Mouse (Mus musculus) intestine, embryonic 14.5 days (tissue): ENCODE results near the gene Gbf1. TPM values are rescaled to one million over a fixed set of nuclear protein-coding genes. Genes with fewer than 3 reads are reported as not detected.
A peak's percentile ranks its signal among the peaks of the same experiment; 100 is the strongest.

Experiments
- ATAC-seq: fragments of 200-750 bp; cut with Nextera tagmentation; replicated peaks from 2 replicates; pipeline ENCODE4 v1.8.0; 2017; ENCODE audit warnings: low read depth, moderate number of reproducible peaks, moderate TSS enrichment, moderate library complexity; ENCODE audit not compliant: low FRiP score, low TSS enrichment
- DNase-seq: peaks from one replicate; pipeline ENCODE4 v3.0.0-alpha.2; 2018; ENCODE audit warnings: low spot score
- H3K27ac ChIP-seq: fragments of 300-500 bp; sonication (generic); 2 replicates; pipeline ENCODE4 v1.5.1; 2014; ENCODE audit warnings: low read depth, mild to moderate bottlenecking, control low read depth
- H3K27me3 ChIP-seq: fragments of 300-500 bp; sonication (generic); replicated peaks from 2 replicates; pipeline ENCODE4 v1.6.1; 2014; ENCODE audit warnings: low read length, control low read depth; ENCODE audit not compliant: control insufficient read depth, insufficient read depth
- H3K36me3 ChIP-seq: fragments of 300-500 bp; sonication (generic); 2 replicates; pipeline ENCODE4 v1.6.1; 2014; ENCODE audit warnings: low read length, control low read depth; ENCODE audit not compliant: control insufficient read depth, insufficient read depth
- H3K4me1 ChIP-seq: fragments of 300-500 bp; sonication (generic); replicated peaks from 2 replicates; pipeline ENCODE4 v1.6.1; 2014; ENCODE audit warnings: low read length, control low read depth, mixed read lengths; ENCODE audit not compliant: control insufficient read depth, insufficient read depth
- H3K4me2 ChIP-seq: fragments of 300-500 bp; sonication (generic); 2 replicates; pipeline ENCODE4 v1.6.1; 2014; ENCODE audit warnings: low read length
- H3K4me3 ChIP-seq: fragments of 300-500 bp; sonication (generic); 2 replicates; pipeline ENCODE4 v1.5.1; 2014; ENCODE audit warnings: low read depth, low read length, control low read depth, mixed read lengths
- H3K9ac ChIP-seq: fragments of 300-500 bp; sonication (generic); 2 replicates; pipeline ENCODE4 v1.6.1; 2014; ENCODE audit warnings: mild to moderate bottlenecking, low read length
- H3K9me3 ChIP-seq: fragments of 300-500 bp; sonication (generic); 2 replicates; pipeline ENCODE4 v1.6.1; 2016; ENCODE audit warnings: low read length, control low read depth; ENCODE audit not compliant: control insufficient read depth
- WGBS: fragments of 180-500 bp; shearing (Covaris S2); extraction: QIAGEN DNeasy Blood & Tissue Kit; methylation state at CpG from one replicate; pipeline ENCODE4 v1.1.7; 2014; 5-methylcytosine and 5-hydroxymethylcytosine counted together
- polyA plus RNA-seq: library from polyadenylated mRNA; unstranded; fragments of >200 nt; fragmentation: Nextera tagmentation; extraction: Ambion mirVana; gene quantifications from 2 replicates; pipeline ENCODE4 v1.2.1, GENCODE M21; 2014

Gbf1 gene
- polyA plus RNA-seq, 1 experiment from 2014 or later, result 41.6 TPM

- H3K4me1 ChIP-seq, result no peaks in the 10 kb centered on the region
- H3K4me3 ChIP-seq, result no peak overlapping the region
- H3K4me2 ChIP-seq, result no peak overlapping the region
- no peaks in the 10 kb centered on the region for H3K27me3 ChIP-seq
- peaks cover 9% of the 10 kb centered on the region; the same call in 1 of the 2 replicates for H3K36me3 ChIP-seq
- H3K9ac ChIP-seq, result no peak overlapping the region
- no peak for DNase-seq
- no peak overlapping the region for H3K27ac ChIP-seq
- no peaks in the 10 kb centered on the region for H3K9me3 ChIP-seq
- WGBS, result 82% methylated on average over 5 of the region's 5 CpGs
- ATAC-seq, result no peak
These were observed 90.1 kb downstream of the Gbf1 start for GRCm38 (mm10) chr19:46242416-46242815.

GRCm38 (mm10) chr19:46244628-46245027 is 92.3 kb downstream of the Gbf1 start:
- Histone ChIP-seq H3K4me1 (0 out of 2 replicates have a peak, but pooled peaks cover 3% of the 10 kb centered on the region), H3K27ac (no peak overlapping the region), H3K4me2 (no peak overlapping the region), H3K4me3 (no peak overlapping the region), H3K9me3 (no peaks in the 10 kb centered on the region), H3K27me3 (no peaks in the 10 kb centered on the region), H3K9ac (no peak overlapping the region), H3K36me3 (peaks cover 9% of the 10 kb centered on the region; the same call in 1 of the 2 replicates)
- WGBS, result 37% methylated on average over 5 of the region's 5 CpGs
- no peak for DNase-seq
- ATAC-seq, result no peak

GRCm38 (mm10) chr19:46248991-46249390 is 96.7 kb downstream of the Gbf1 start:
- peaks cover 17% of the 10 kb centered on the region for H3K36me3 ChIP-seq
- H3K4me2 ChIP-seq, result no peak overlapping the region
- DNase-seq (peak; percentile 53), ATAC-seq (no peak)
- WGBS, result 36% methylated on average over 7 of the region's 7 CpGs
- H3K4me3 ChIP-seq, result no peak overlapping the region
- 0 out of 2 replicates have a peak, but pooled peaks cover 3% of the 10 kb centered on the region for H3K4me1 ChIP-seq
- H3K27me3 ChIP-seq, result no peaks in the 10 kb centered on the region
- H3K9ac ChIP-seq, result no peak overlapping the region
- H3K27ac ChIP-seq, result no peak overlapping the region
- no peaks in the 10 kb centered on the region for H3K9me3 ChIP-seq

- no peak overlapping the region for H3K4me3 ChIP-seq
- no peaks in the 10 kb centered on the region for H3K9me3 ChIP-seq
- H3K4me2 ChIP-seq, result no peak overlapping the region
- no peaks in the 10 kb centered on the region for H3K4me1 ChIP-seq
- ATAC-seq (no peak), DNase-seq (peak; percentile 68)
- peaks cover 48% of the 10 kb centered on the region for H3K36me3 ChIP-seq
- H3K27me3 ChIP-seq, result no peaks in the 10 kb centered on the region
- no peak overlapping the region for H3K9ac ChIP-seq
- WGBS, result 35% methylated on average over 7 of the region's 7 CpGs
- no peak overlapping the region for H3K27ac ChIP-seq
These were observed 101.9 kb downstream of the Gbf1 start for GRCm38 (mm10) chr19:46254163-46254752.

- Histone ChIP-seq H3K27me3 (no peaks in the 10 kb centered on the region), H3K36me3 (peaks cover 98% of the 10 kb centered on the region), H3K4me1 (no peaks in the 10 kb centered on the region), H3K9me3 (no peaks in the 10 kb centered on the region), H3K4me3 (no peak overlapping the region), H3K4me2 (no peak overlapping the region), H3K27ac (no peak overlapping the region), H3K9ac (no peak overlapping the region)
- WGBS, result 90% methylated on average over 7 of the region's 7 CpGs
- ATAC-seq (no peak), DNase-seq (no peak)
These were observed 112.5 kb downstream of the Gbf1 start for GRCm38 (mm10) chr19:46264762-46265161.

- peaks cover 74% of the 10 kb centered on the region for H3K36me3 ChIP-seq
These were observed 123.0 kb downstream of the Gbf1 start for GRCm38 (mm10) chr19:46275307-46275706.

GRCm38 (mm10) chr19:46282081-46282849 is 130.0 kb downstream of the Gbf1 start:
- Histone ChIP-seq H3K36me3 (peaks cover 85% of the 10 kb centered on the region), H3K9me3 (no peaks in the 10 kb centered on the region), H3K4me2 (no peak overlapping the region), H3K4me1 (no peaks in the 10 kb centered on the region), H3K9ac (no peak overlapping the region), H3K27ac (no peak overlapping the region), H3K27me3 (no peaks in the 10 kb centered on the region), H3K4me3 (no peak overlapping the region)
- ATAC-seq (no peak), DNase-seq (no peak)
- 92% methylated on average over 11 of the region's 11 CpGs for WGBS

More at GRCm38 (mm10) chr19:46275307-46275706, 123.0 kb downstream of the Gbf1 start:
- Histone ChIP-seq H3K27me3 (no peaks in the 10 kb centered on the region), H3K4me1 (no peaks in the 10 kb centered on the region), H3K9me3 (no peaks in the 10 kb centered on the region), H3K27ac (no peak overlapping the region), H3K9ac (no peak overlapping the region), H3K4me2 (no peak overlapping the region), H3K4me3 (no peak overlapping the region)
- no peak for DNase-seq
- no peak for ATAC-seq

GRCm38 (mm10) chr19:46284686-46285085 is 132.4 kb downstream of the Gbf1 start:
- no peaks in the 10 kb centered on the region for H3K27me3 ChIP-seq
- no peak for DNase-seq
- WGBS, result 87% methylated on average over 4 of the region's 4 CpGs
- no peak overlapping the region for H3K27ac ChIP-seq
- no peak for ATAC-seq
- no peaks in the 10 kb centered on the region for H3K4me1 ChIP-seq
- no peak overlapping the region for H3K4me2 ChIP-seq
- H3K9me3 ChIP-seq, result no peaks in the 10 kb centered on the region
- no peak overlapping the region for H3K4me3 ChIP-seq
- no peak overlapping the region for H3K9ac ChIP-seq
- H3K36me3 ChIP-seq, result peaks cover 71% of the 10 kb centered on the region

- H3K9ac ChIP-seq, result no peak overlapping the region
- no peak overlapping the region for H3K4me3 ChIP-seq
- DNase-seq (no peak), ATAC-seq (no peak)
- H3K9me3 ChIP-seq, result no peaks in the 10 kb centered on the region
- H3K4me2 ChIP-seq, result no peak overlapping the region
- H3K27me3 ChIP-seq, result no peaks in the 10 kb centered on the region
- 86% methylated on average over 7 of the region's 7 CpGs for WGBS
- H3K36me3 ChIP-seq, result peaks cover 62% of the 10 kb centered on the region
- H3K27ac ChIP-seq, result no peak overlapping the region
- no peaks in the 10 kb centered on the region for H3K4me1 ChIP-seq
These were observed 133.3 kb downstream of the Gbf1 start for GRCm38 (mm10) chr19:46285631-46286030.
